Mouse (Mus musculus) liver, postnatal 0 days (tissue): ENCODE data around the gene Abcc9. TPM values are rescaled to one million over a fixed set of nuclear protein-coding genes. Genes with fewer than 3 reads are reported as not detected.

Experiments
- ATAC-seq: fragments of 200-750 bp; cut with Nextera tagmentation; 2 replicates; pipeline ENCODE4 v1.8.0; 2017; ENCODE audit warnings: mild to moderate bottlenecking, moderate library complexity
- DNase-seq: peaks from one replicate; pipeline ENCODE4 v3.0.0-alpha.2; 2016
- H3K27ac ChIP-seq: fragments of 300-500 bp; sonication (generic); 2 replicates; pipeline ENCODE4 v1.5.1; 2014; ENCODE audit warnings: antibody characterized with exemption, moderate library complexity, mild to moderate bottlenecking, low read depth
- H3K27me3 ChIP-seq: fragments of 300-500 bp; sonication (generic); 2 replicates; pipeline ENCODE4 v1.6.1; 2014; ENCODE audit warnings: low read length, control low read depth, mixed read lengths; ENCODE audit not compliant: insufficient read depth
- H3K36me3 ChIP-seq: fragments of 300-500 bp; sonication (generic); replicated peaks from 2 replicates; pipeline ENCODE4 v1.6.1; 2014; ENCODE audit warnings: mild to moderate bottlenecking, control low read depth, low read length, moderate library complexity, mixed read lengths; ENCODE audit not compliant: insufficient read depth
- H3K4me1 ChIP-seq: fragments of 300-500 bp; sonication (generic); 2 replicates; pipeline ENCODE4 v1.6.1; 2014; ENCODE audit warnings: antibody characterized with exemption, mild to moderate bottlenecking, control low read depth; ENCODE audit not compliant: insufficient read depth
- H3K4me2 ChIP-seq: fragments of 300-500 bp; sonication (generic); 2 replicates; pipeline ENCODE4 v1.6.1; 2014; ENCODE audit warnings: low read depth, mild to moderate bottlenecking, low read length, moderate library complexity, mixed read lengths
- H3K4me3 ChIP-seq: fragments of 300-500 bp; sonication (generic); 2 replicates; pipeline ENCODE4 v1.5.1; 2014; ENCODE audit warnings: low read depth, low read length
- H3K9ac ChIP-seq: fragments of 300-500 bp; sonication (generic); replicated peaks from 2 replicates; pipeline ENCODE4 v1.6.1; 2014; ENCODE audit warnings: mild to moderate bottlenecking, moderate library complexity
- H3K9me3 ChIP-seq: fragments of 300-500 bp; sonication (generic); 2 replicates; pipeline ENCODE4 v1.6.1; 2016; ENCODE audit warnings: mild to moderate bottlenecking, control low read depth, low read length, mixed read lengths
- CTCF ChIP-seq: sonication (generic); IDR thresholded peaks from 2 replicates; pipeline ENCODE4 v1.5.1; 2016; ENCODE audit warnings: antibody characterized with exemption, low read depth
- EP300 ChIP-seq: IDR thresholded peaks from 2 replicates; pipeline ENCODE4 v1.6.1; 2016; ENCODE audit warnings: antibody characterized with exemption, low read depth, mild to moderate bottlenecking
- WGBS: fragments of 180-500 bp; shearing (Covaris S2); extraction: QIAGEN DNeasy Blood & Tissue Kit; methylation state at CpG from one replicate; pipeline ENCODE4 v1.1.7; 2014; ENCODE audit not compliant: insufficient replicate concordance; 5-methylcytosine and 5-hydroxymethylcytosine counted together
- polyA plus RNA-seq: library from polyadenylated mRNA; unstranded; fragments of >200 nt; fragmentation: Nextera tagmentation; extraction: Ambion mirVana; gene quantifications from 2 replicates; pipeline ENCODE4 v1.2.1, GENCODE M21; 2015

Abcc9 gene
- polyA plus RNA-seq, 1 experiment from 2014 or later: 3.2 TPM

GRCm38 (mm10) chr6:142743193-142743592 lies 41.1 kb upstream of the Abcc9 start:
- WGBS: 70% methylated on average over 4 of the region's 4 CpGs

GRCm38 (mm10) chr6:142741763-142742162 lies 39.6 kb upstream of the Abcc9 start:
- 80% methylated on average over 6 of the region's 6 CpGs for WGBS
- no peaks in the 10 kb centered on the region for H3K9me3 ChIP-seq
- ATAC-seq (no peak), DNase-seq (no peak)
- H3K9ac ChIP-seq: no peak overlapping the region
- H3K4me3 ChIP-seq: no peak overlapping the region
- H3K4me2 ChIP-seq: no peak overlapping the region
- TF ChIP-seq EP300 (no peak), CTCF (no peak)
- H3K36me3 ChIP-seq: no peaks in the 10 kb centered on the region
- peaks cover 3% of the 10 kb centered on the region for H3K4me1 ChIP-seq
- H3K27me3 ChIP-seq: no peaks in the 10 kb centered on the region
- no peak overlapping the region for H3K27ac ChIP-seq

More at GRCm38 (mm10) chr6:142743193-142743592, 41.1 kb upstream of the Abcc9 start:
- no peak overlapping the region for H3K27ac ChIP-seq
- no peaks in the 10 kb centered on the region for H3K9me3 ChIP-seq
- no peak overlapping the region for H3K4me3 ChIP-seq
- no peaks in the 10 kb centered on the region for H3K27me3 ChIP-seq
- no peak for DNase-seq
- H3K4me1 ChIP-seq: peaks cover 3% of the 10 kb centered on the region
- no peak overlapping the region for H3K9ac ChIP-seq
- TF ChIP-seq EP300: no peak
- no peak for TF ChIP-seq CTCF
- no peak overlapping the region for H3K4me2 ChIP-seq
- ATAC-seq: no peak
- no peaks in the 10 kb centered on the region for H3K36me3 ChIP-seq

GRCm38 (mm10) chr6:142738637-142739036 lies 36.5 kb upstream of the Abcc9 start:
- peaks cover 3% of the 10 kb centered on the region for H3K4me1 ChIP-seq
- H3K4me2 ChIP-seq: peak overlapping the region; percentile 29; the same call in 1 of the 2 replicates
- no peak overlapping the region for H3K4me3 ChIP-seq
- H3K9me3 ChIP-seq: no peaks in the 10 kb centered on the region
- 60% methylated on average over 6 of the region's 6 CpGs for WGBS
- H3K27me3 ChIP-seq: no peaks in the 10 kb centered on the region
- TF ChIP-seq EP300 (no peak), CTCF (no peak)
- ATAC-seq: peak; percentile 67
- H3K9ac ChIP-seq: no peak overlapping the region
- no peak for DNase-seq
- H3K36me3 ChIP-seq: no peaks in the 10 kb centered on the region
- H3K27ac ChIP-seq: peak overlapping the region; percentile 74

- Histone ChIP-seq H3K4me3 (no peak overlapping the region), H3K9me3 (no peaks in the 10 kb centered on the region), H3K4me2 (peak overlapping the region; percentile 29; the same call in 1 of the 2 replicates), H3K27me3 (no peaks in the 10 kb centered on the region), H3K4me1 (peaks cover 3% of the 10 kb centered on the region), H3K27ac (peak overlapping the region; percentile 74), H3K36me3 (no peaks in the 10 kb centered on the region), H3K9ac (no peak overlapping the region)
- DNase-seq: no peak
- 73% methylated on average over 2 of the region's 2 CpGs for WGBS
- ATAC-seq: peak; percentile 85
- TF ChIP-seq EP300: no peak
- TF ChIP-seq CTCF: no peak
Observed at GRCm38 (mm10) chr6:142738225-142738624, 36.1 kb upstream of the Abcc9 start.

- TF ChIP-seq CTCF (peak; percentile 78), EP300 (no peak)
- Histone ChIP-seq H3K4me1 (peaks cover 3% of the 10 kb centered on the region), H3K27ac (no peak overlapping the region), H3K36me3 (no peaks in the 10 kb centered on the region), H3K4me3 (no peak overlapping the region), H3K4me2 (no peak overlapping the region), H3K27me3 (no peaks in the 10 kb centered on the region), H3K9me3 (no peaks in the 10 kb centered on the region), H3K9ac (no peak overlapping the region)
- 43% methylated on average over 8 of the region's 8 CpGs for WGBS
- ATAC-seq (no peak), DNase-seq (no peak)
Observed at GRCm38 (mm10) chr6:142735302-142736005, 33.3 kb upstream of the Abcc9 start.

GRCm38 (mm10) chr6:142732567-142733290 lies 30.6 kb upstream of the Abcc9 start:
- TF ChIP-seq EP300 (no peak), CTCF (no peak)
- Histone ChIP-seq H3K9ac (no peak overlapping the region), H3K36me3 (no peaks in the 10 kb centered on the region), H3K4me3 (no peak overlapping the region), H3K4me2 (no peak overlapping the region), H3K4me1 (peaks cover 3% of the 10 kb centered on the region), H3K27ac (no peak overlapping the region), H3K27me3 (no peaks in the 10 kb centered on the region; the same call in 1 of the 2 replicates), H3K9me3 (no peaks in the 10 kb centered on the region)
- no peak for DNase-seq
- 70% methylated on average over 14 of the region's 14 CpGs for WGBS
- ATAC-seq: no peak
